Mouse (Mus musculus) liver, adult (tissue): ENCODE results near the gene Pdss2.

Experiments
- GATA4 ChIP-seq: IDR thresholded peaks from 2 replicates; pipeline ENCODE4 v1.6.1; 2014; ENCODE audit warnings: mild to moderate bottlenecking, low read length; ENCODE audit not compliant: insufficient replicate concordance

Gene Pdss2

DNA sequence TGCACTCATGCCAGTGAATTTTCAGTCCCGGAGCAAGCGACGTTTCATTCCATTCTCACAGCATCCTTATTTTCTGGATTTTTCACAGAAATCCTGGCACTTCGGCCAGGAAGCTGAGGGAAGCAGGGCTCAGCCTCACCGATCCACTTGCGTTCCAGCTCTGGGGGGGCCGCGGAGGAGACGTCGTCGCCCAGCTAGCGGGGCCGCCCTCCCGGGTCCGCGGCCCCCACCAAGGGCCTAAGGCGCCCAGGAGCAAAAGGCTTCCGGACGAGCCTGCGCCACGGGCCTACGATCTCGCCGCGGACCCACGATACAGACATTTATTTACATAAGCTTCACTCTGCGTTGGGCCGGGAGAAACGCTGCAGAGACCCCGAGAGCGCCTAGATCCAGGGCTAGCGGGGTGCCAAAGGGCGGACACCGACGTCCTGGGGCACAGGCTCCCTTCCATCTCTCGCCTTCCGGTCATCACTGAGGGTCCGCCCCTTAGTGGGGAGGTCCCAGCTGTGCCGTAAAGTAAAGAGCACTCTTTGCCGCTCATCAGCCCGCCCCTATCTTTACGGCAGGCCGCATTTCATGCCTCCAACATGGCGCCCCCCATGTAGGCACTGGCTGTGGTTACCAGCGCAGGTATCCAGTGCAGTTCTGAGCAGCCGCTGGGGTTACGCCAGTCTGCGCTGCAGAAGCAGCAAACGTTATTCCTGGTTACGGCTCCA lies at the start of gene Pdss2:
TSS of gene Pdss2 (plus strand) at position 577 of the 716 bp plus-strand sequence.
- TF ChIP-seq GATA4, result 0 out of 2 replicates have a peak, but pooled peaks have one; percentile 5

DNA sequence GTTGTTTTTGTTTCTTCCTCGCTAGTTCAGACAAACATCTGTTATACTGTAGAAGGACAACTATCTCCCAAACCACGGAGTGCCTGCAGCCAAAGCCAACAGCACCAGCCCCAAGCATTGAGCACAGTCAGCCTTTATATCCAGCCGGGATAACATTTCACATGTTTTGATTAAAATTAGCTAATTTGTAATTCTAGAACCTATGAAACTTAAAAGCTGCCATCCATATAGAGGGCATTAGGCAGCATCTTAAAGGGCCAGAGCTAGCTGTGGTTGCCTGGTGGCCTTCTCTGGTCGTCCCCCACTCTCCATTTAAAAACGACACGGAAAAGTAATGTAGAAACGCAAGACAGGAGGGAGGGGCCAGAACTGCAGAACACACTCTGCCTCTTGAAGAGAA lies 49.2 kb upstream of the Pdss2 start:
- no peak for TF ChIP-seq GATA4

DNA sequence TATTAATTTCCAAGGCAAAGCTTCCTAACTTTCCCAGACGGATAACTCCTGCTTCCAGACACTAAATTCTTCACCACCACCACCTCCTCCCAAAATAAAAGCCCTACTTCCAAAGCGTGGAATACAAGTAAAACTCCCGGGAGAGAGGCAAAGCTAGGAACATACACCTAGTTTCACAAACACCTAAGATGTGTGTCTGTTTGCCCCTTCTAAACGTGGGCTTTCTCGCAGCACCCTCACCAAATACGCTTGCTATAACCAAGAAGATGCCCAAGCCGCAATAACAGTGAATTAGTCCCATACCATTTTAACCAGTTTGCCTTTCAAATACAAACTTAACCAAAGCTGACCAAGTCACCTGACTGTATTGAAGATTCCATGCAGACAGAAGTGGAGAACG lies 48.7 kb upstream of the Pdss2 start:
- TF ChIP-seq GATA4, result no peak

DNA sequence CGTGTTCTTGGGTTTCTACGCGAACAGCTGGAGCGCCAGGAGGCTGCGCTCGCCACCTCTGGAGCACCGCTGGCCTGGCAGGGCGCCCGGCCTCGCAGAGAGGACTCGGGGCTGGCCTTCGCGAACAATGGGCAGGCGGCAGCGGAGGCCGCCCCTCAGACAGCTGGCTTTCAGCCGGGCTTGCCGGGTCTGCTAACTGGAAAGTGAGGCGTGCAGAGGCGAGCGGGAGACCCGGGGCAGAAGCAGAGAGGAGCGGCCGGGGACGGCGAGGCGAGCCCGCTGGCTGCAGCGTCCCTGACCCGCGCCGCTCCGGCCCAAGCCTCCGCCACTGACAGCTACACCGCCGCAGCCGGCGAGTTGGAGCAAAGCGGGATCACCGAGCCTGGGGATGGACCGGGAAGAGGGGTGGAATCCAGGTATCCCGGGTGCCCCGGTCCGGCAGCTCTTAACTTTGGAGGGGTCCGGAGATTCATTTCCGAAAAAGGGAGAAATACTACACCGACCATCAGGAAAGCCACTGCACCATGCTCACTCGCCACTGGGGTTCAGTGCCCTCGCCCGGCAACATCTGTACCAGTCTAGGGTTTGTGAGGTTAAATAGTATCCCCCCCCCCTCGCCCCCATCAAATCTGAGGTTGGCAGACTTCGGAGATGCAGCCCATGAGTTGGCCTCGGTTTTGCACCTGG lies 48.0 kb upstream of the Pdss2 start:
- no peak for TF ChIP-seq GATA4

DNA sequence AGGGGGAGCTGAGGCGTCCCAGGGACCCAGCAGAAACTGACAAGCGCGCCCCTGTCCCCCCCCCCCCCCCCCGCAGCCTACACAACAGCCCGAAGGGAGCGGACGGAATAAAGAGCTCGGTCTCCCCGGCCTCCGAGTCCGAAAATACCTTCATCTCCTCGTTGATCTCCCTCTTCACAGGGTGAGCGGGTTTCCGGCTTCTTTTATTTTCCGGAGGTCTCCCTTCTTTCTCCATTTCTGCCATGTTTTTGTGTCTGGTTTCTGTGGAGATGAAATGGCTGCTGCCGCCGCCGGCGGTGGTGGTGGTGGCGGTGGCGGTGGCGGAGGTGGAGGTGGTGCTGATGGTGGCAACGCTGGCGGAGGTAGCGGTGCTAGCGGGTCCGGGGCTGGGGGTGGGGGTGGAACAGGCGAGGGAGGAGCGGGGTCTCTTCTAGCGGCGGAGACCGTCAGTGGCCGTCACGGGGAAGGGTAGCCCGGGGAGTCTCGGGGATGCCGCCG lies 47.4 kb upstream of the Pdss2 start:
- no peak for TF ChIP-seq GATA4

DNA sequence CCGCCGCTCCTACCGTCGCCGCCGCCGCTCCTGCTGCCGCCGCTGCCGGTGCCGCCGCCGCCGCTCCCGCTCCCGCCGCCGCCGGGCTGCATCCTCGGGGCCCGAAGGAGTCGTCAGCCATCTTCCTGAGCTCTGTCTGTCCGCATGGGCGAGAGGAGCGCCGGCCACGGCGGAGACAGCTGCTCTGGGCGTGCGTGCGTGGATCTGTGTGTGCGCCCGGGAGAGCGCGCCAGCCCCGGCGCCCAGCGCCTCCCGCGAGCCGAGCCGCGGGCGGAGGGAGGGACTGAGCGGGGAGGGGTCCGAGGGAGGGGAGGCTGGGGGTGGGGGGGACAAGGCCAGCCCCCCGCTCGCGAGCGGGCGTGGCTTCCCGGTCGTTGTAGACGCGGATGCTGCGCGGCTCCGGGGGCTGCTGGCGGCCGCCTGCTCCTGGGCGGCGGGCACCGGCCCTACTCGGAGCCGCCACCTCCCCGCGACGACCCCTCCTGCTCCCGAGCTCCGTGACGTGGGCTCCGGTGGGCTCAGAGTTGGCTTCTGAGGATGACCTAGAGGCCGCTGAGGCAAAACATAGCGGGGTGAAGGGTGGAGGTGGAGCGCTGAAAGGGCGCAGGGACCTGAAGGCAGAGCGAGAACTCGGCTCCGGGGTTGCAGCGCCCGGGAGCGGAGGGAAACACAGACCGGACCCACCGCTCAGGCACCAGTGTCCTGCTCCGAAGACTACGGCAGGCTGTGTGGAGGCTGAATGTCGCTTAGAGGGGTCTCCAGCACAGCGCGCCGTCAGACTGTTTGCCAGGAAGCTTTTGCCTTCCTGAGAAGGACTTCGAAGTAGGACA lies 46.7 kb upstream of the Pdss2 start, which contains the start of the genes Sobp and 9030612E09Rik:
TSS of gene Sobp (minus strand) at position 205 of the 830 bp plus-strand sequence.
TSS of gene 9030612E09Rik (plus strand) at position 379 of the 830 bp plus-strand sequence.
- no peak for TF ChIP-seq GATA4

DNA sequence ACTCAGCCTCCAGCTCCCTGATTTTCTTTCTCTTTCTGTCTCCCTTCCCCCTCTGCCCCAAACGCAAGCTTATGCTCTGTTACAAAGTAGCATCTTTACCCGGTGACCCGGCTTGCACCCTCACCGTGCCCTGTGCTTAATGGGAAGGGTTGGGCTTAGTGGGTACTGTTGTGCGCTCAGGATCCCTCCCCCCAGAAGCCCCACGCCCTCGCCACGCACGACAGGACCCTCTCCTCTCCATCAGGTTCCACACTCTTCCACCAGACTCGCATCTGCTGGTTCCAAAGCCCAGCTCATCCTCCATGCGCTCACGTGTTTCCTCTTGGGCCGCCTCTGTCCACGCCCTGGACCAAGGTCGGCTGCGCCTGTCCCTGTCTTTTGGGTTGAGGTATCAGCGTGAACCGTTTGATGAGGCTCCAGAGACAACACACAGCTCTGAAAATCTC lies 46.1 kb upstream of the Pdss2 start:
- TF ChIP-seq GATA4, result no peak

DNA sequence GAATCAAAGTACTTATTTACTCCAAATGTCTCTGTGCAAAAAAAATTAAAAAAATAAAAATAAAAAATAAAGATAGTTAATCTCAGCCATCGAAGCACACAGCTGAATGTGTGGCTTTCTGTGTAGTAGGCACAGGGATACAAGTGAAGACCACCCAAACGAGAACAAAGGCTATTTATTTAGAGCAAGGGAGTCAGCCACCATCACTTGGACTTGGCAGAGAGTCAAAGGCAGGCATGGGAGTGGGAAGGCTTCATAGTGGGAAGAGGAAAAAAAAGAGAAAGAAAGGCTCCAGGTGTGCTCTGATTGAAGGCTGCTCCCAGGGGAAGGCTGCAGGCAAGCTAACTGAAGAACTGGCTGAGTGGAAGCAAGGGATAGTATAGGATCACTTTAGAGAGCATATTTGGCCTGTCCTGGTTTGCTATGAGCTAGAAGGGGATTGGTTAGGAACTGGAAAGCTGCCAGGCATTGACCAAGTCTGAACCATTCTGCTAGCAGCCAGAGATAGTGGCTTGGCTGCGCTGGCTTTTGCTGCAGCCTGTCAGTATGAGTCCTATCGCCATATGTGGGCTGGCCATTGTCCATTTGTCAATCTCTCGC lies 40.9 kb upstream of the Pdss2 start:
- no peak for TF ChIP-seq GATA4

DNA sequence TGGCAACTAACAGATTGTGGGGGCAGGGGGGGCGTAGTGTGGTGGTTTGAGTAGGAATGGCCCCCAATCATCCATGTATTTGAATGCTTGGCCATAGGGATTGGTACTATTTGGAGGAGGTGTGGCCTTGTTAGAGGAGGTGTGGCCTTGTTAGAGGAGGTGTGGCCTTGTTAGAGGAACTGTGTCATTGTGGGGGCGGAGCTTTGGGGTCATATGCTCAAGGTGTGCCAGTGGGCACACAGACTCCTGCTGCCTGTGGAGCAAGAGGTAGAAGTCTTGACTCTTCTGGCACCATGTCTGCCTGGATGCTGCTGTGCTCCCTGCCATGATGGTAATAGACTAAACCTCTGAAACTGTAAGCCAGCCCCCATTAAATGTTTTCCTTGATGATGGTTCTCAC lies 21.1 kb upstream of the Pdss2 start:
- no peak for TF ChIP-seq GATA4

DNA sequence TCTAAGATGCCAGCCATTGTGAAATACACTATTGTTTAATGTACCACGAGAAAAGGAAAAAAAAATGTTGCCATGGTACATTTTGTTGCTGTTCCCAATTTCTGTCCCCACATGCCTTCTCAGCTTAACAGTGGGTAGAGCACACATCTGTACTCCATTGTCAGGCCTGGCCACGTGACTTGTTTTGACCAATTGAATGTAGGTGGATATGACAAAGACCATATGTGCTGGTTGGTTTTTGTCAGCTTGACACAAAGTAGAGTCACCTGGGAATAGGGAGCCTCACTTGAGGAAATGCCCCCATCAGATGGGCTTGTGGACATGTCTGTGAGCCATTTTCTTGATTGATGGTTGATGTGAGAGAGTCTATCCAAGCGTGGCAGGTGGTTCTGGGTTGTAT lies 17.4 kb upstream of the Pdss2 start:
- no peak for TF ChIP-seq GATA4

DNA sequence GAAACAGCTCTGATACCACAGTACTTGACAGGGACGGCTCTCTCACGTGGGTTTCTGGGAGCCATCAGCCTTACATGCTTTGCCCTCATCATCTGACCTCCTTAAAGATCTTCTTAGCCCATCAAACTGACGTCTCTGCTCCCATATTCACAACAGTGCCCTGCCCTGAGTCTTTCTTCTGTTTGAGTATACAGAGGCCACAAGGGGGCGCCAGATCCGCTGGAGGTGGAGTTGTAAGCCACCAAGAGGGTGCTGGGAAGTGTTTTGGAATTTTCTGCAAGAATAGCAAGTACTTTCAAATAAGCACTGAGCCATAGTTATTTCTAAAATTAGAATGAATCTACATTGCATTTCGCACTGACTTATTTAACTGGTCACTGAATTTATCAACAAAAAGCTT lies 9.4 kb upstream of the Pdss2 start:
- TF ChIP-seq GATA4, result no peak

DNA sequence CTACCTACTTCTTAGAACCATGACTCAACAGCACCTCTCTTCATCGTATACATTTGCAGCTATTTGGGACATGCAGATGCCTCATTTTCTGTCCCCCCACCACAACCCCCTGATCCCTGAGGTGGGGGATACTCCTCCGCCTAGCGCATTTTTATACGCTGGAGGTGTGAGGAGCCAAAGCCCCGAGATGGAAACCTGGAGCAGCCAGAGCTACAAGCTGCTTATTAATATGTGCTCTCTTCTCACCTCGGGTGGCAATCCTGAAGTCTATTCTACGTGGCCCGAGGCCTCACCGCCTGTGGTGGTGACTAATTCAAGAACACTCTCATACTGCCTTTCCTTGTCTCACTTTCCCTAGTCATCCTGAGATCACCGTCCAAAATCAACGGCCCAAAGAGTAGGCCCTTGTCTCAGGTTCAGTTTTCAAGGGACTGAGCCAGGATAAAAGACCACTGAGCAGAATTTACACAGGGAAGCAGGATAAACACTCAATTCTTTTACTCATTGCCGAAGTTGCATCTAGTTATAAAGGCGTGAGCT lies 3.9 kb upstream of the Pdss2 start:
- no peak for TF ChIP-seq GATA4

DNA sequence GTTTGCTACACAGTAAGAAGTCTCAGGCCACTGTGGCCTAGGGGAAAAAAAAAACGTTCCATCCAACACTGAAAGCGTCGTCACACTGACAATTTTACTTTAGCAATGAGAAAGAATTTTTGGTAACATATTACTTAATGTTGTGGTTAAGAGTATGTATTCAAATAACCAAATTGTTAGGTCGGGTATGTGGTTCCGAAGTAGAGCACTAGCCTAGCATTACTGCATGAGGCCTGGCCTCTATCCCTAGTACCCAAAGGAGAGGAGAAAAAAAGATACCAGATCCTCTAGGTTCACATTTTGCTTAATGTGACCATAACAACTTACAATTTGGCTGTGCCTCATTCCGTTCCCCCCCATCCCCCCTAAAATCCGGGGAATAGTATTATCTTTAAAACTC lies 807 bp upstream of the Pdss2 start:
- TF ChIP-seq GATA4, result no peak

DNA sequence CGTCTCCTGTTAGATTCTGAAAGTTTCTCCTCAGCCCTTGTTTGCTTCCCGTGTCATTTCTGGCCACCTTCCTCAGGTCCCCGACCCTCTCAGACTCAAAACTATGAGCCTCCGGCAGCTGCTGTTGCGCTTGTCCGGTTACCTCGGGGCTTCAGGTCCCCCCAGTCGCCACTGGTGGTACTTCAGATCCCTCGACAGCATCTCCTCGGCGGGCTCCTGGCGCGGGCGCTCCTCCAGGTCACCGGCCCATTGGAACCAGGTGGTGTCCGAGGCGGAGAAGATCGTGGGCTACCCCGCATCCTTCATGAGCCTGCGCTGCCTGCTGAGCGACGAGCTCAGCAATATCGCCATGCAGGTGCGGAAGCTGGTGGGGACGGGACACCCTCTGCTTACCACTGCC lies 373 bp downstream of the Pdss2 start:
- TF ChIP-seq GATA4, result no peak

DNA sequence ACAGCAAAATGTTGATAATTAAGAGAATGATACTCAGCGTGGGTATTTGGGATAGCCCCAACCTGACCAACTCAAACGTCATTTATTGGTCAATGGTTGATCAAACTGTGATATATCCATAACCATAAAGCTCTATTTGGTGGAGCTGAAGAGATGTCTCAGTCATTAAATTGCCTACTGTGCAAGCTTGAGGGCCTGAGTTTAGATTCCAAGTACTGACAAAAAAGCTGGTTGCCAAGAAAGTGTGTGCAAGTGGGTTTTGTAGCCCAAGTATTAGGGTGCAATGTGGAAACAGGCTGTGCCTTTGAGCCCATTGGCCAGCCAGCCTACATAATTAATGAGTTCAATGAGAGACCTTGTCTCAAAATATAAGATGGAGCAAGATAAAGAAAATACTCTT lies 2.1 kb downstream of the Pdss2 start:
- no peak for TF ChIP-seq GATA4
